Mouse (Mus musculus) intestine, embryonic 15.5 days (tissue): ENCODE measurements around the gene Fmn2. TPM values are rescaled to one million over a fixed set of nuclear protein-coding genes. Genes with fewer than 3 reads are reported as not detected.

Experiments
- ATAC-seq: fragments of 200-750 bp; cut with Nextera tagmentation; 2 replicates; pipeline ENCODE4 v1.8.0; 2017; ENCODE audit warnings: moderate TSS enrichment, moderate library complexity
- H3K27ac ChIP-seq: fragments of 300-500 bp; sonication (generic); 2 replicates; pipeline ENCODE4 v1.5.1; 2015; ENCODE audit warnings: mild to moderate bottlenecking, inconsistent platforms
- H3K27me3 ChIP-seq: fragments of 300-500 bp; sonication (generic); replicated peaks from 2 replicates; pipeline ENCODE4 v1.6.1; 2015; ENCODE audit warnings: inconsistent platforms
- H3K36me3 ChIP-seq: fragments of 300-500 bp; sonication (generic); 2 replicates; pipeline ENCODE4 v1.6.1; 2015; ENCODE audit warnings: inconsistent platforms
- H3K4me1 ChIP-seq: fragments of 300-500 bp; sonication (generic); replicated peaks from 2 replicates; pipeline ENCODE4 v1.6.1; 2015; ENCODE audit warnings: inconsistent platforms
- H3K4me2 ChIP-seq: fragments of 300-500 bp; sonication (generic); replicated peaks from 2 replicates; pipeline ENCODE4 v1.6.1; 2015; ENCODE audit warnings: mild to moderate bottlenecking, inconsistent platforms
- H3K4me3 ChIP-seq: fragments of 300-500 bp; sonication (generic); replicated peaks from 2 replicates; pipeline ENCODE4 v1.5.1; 2015; ENCODE audit warnings: inconsistent platforms
- H3K9ac ChIP-seq: fragments of 300-500 bp; sonication (generic); 2 replicates; pipeline ENCODE4 v1.6.1; 2015; ENCODE audit warnings: inconsistent platforms
- H3K9me3 ChIP-seq: fragments of 300-500 bp; sonication (generic); 2 replicates; pipeline ENCODE4 v1.6.1; 2016; ENCODE audit warnings: inconsistent platforms
- WGBS: fragments of 180-500 bp; shearing (Covaris S2); methylation state at CpG from one replicate; pipeline ENCODE4 v1.1.7; 2015; 5-methylcytosine and 5-hydroxymethylcytosine counted together
- polyA plus RNA-seq: library from polyadenylated mRNA; unstranded; fragments of >200 nt; fragmentation: Nextera tagmentation; extraction: Ambion mirVana; gene quantifications from 2 replicates; pipeline ENCODE4 v1.2.1, GENCODE M21; 2015

The Fmn2 gene
- polyA plus RNA-seq, 1 experiment from 2014 or later, result 0.89 TPM

GRCm38 (mm10) chr1:174568609-174569008, 67.0 kb downstream of the Fmn2 start:
- no peak overlapping the region for H3K9ac ChIP-seq
- no peaks in the 10 kb centered on the region for H3K36me3 ChIP-seq
- H3K4me2 ChIP-seq, result no peak overlapping the region
- H3K4me3 ChIP-seq, result no peak overlapping the region
- no peaks in the 10 kb centered on the region for H3K4me1 ChIP-seq
- ATAC-seq, result no peak
- no peak overlapping the region for H3K27ac ChIP-seq
- 80% methylated on average over 3 of the region's 3 CpGs for WGBS
- H3K27me3 ChIP-seq, result no peaks in the 10 kb centered on the region
- no peaks in the 10 kb centered on the region for H3K9me3 ChIP-seq

- 61% methylated on average over 5 of the region's 5 CpGs for WGBS
- Histone ChIP-seq H3K36me3 (no peaks in the 10 kb centered on the region), H3K4me2 (no peak overlapping the region), H3K9me3 (no peaks in the 10 kb centered on the region), H3K27ac (no peak overlapping the region), H3K27me3 (no peaks in the 10 kb centered on the region), H3K4me1 (no peaks in the 10 kb centered on the region), H3K9ac (no peak overlapping the region), H3K4me3 (no peak overlapping the region)
- no peak for ATAC-seq
Observed at GRCm38 (mm10) chr1:174592420-174592980, 90.9 kb downstream of the Fmn2 start.

DNA sequence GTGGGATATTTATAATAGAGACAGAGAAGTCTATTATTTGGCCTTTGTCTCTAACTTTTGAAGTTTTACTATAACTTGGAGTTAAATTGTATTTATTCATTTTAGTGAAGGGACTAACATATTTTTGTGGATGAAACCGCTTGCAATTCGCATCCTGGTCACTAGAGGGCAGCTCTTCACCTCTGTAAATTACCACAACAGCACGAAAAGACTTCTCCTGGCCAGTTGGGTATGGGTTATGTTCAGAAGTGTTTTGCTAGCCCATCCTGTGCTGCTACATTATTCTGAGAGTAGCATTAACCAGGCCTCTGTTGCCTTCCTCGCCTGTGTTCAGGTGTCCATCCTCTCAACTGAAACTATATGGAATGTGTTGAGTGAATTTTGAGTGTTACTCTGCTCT, 93.4 kb downstream of the Fmn2 start:
- H3K36me3 ChIP-seq, result no peaks in the 10 kb centered on the region
- H3K9ac ChIP-seq, result no peak overlapping the region
- no peak overlapping the region for H3K4me3 ChIP-seq
- H3K27ac ChIP-seq, result no peak overlapping the region
- no peaks in the 10 kb centered on the region for H3K4me1 ChIP-seq
- no peaks in the 10 kb centered on the region for H3K27me3 ChIP-seq
- H3K9me3 ChIP-seq, result no peaks in the 10 kb centered on the region
- 0 out of 2 replicates have a peak, but pooled peaks have one; percentile 36 for ATAC-seq
- WGBS, result 7% methylated on average over 4 of the region's 4 CpGs
- H3K4me2 ChIP-seq, result no peak overlapping the region

DNA sequence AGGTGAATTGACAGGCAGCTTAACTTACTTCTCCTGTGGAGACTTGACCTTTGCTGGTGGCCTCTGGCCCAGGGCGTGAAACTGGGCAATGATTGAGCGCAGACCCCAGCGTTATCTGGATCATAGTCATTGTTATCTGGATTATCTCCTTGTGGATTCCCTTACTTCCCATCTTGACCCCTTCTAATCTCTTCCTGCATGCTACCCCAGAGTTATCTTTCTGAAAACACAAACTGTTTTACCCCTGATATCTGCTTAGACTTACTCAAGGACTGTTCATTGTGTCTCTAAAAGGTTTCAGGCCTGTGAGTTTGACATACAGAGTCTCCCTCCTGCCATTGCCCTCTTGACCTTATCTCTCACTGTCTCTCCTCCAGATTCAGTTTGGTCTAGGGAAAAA, 95.9 kb downstream of the Fmn2 start:
- WGBS, result 59% methylated on average over 3 of the region's 3 CpGs

GRCm38 (mm10) chr1:174598226-174598625, 96.6 kb downstream of the Fmn2 start:
- no peak for ATAC-seq
- Histone ChIP-seq H3K9me3 (no peaks in the 10 kb centered on the region), H3K27me3 (no peaks in the 10 kb centered on the region), H3K27ac (no peak overlapping the region), H3K4me1 (no peaks in the 10 kb centered on the region), H3K9ac (no peak overlapping the region), H3K36me3 (no peaks in the 10 kb centered on the region), H3K4me3 (no peak overlapping the region), H3K4me2 (no peak overlapping the region)
- 80% methylated on average over 6 of the region's 6 CpGs for WGBS

More for the DNA sequence above, 95.9 kb downstream of the Fmn2 start:
- Histone ChIP-seq H3K27ac (no peak overlapping the region), H3K36me3 (no peaks in the 10 kb centered on the region), H3K9me3 (no peaks in the 10 kb centered on the region), H3K4me2 (no peak overlapping the region), H3K9ac (no peak overlapping the region), H3K4me1 (no peaks in the 10 kb centered on the region), H3K4me3 (no peak overlapping the region), H3K27me3 (no peaks in the 10 kb centered on the region)
- no peak for ATAC-seq

GRCm38 (mm10) chr1:174600041-174600440, 98.4 kb downstream of the Fmn2 start:
- H3K36me3 ChIP-seq, result no peaks in the 10 kb centered on the region
- no peak for ATAC-seq
- 89% methylated on average over 2 of the region's 2 CpGs for WGBS
- no peak overlapping the region for H3K4me3 ChIP-seq
- H3K27ac ChIP-seq, result no peak overlapping the region
- no peak overlapping the region for H3K4me2 ChIP-seq
- H3K9ac ChIP-seq, result no peak overlapping the region
- H3K27me3 ChIP-seq, result no peaks in the 10 kb centered on the region
- H3K9me3 ChIP-seq, result no peaks in the 10 kb centered on the region
- H3K4me1 ChIP-seq, result no peaks in the 10 kb centered on the region

DNA sequence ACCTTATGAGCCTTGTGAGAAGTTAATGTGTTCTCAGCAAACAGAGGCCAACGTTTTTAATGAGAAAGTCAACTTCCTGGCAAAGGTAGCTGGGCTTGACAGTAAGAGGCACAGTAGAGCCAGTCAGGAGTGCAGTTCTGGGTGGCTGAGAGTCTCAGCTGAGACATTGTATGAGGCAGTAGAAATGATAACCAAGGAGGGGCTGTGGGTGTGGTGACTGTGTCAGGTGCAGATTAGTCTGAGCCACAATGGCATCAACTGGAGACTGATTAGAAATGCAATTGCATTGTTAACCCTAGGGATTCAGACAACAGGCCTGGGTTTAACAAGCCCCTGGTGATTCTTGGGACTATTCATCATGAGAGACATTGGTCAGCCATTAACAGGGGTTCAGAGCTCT, 99.0 kb downstream of the Fmn2 start:
- Histone ChIP-seq H3K4me2 (no peak overlapping the region), H3K27ac (no peak overlapping the region), H3K9me3 (no peaks in the 10 kb centered on the region), H3K27me3 (no peaks in the 10 kb centered on the region), H3K4me1 (no peaks in the 10 kb centered on the region), H3K36me3 (no peaks in the 10 kb centered on the region), H3K4me3 (no peak overlapping the region), H3K9ac (no peak overlapping the region)
- ATAC-seq, result no peak
- WGBS, result 27% methylated on average over 1 of the region's 1 CpGs

DNA sequence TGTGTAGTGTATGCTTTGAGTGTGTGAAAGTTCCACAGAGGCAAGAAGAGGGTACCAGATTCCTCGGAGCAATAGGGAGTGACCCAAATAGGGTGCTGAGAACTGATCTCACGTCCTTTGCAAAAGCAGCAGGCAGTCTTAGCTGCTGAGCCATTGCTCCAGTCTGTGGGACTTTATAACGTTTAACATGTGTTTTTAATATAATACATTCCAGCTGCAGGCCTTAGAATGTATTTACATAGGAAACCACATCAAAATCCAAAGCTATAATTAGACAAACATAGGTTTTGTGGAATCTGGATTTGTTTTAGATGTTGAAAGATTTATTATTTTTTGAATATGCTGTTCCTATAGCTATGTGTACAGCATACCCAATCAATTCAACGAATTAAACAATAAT, 115.7 kb downstream of the Fmn2 start:
- Histone ChIP-seq H3K9ac (no peak overlapping the region), H3K4me2 (no peak overlapping the region), H3K27ac (no peak overlapping the region), H3K9me3 (no peaks in the 10 kb centered on the region), H3K36me3 (no peaks in the 10 kb centered on the region), H3K4me1 (no peaks in the 10 kb centered on the region), H3K4me3 (no peak overlapping the region), H3K27me3 (no peaks in the 10 kb centered on the region)
- ATAC-seq, result no peak
- WGBS, result 58% methylated on average over 4 of the region's 4 CpGs

- no peaks in the 10 kb centered on the region for H3K27me3 ChIP-seq
- H3K27ac ChIP-seq, result no peak overlapping the region
- WGBS, result 50% methylated on average over 1 of the region's 1 CpGs
- ATAC-seq, result no peak
- H3K9me3 ChIP-seq, result no peaks in the 10 kb centered on the region
- H3K4me1 ChIP-seq, result no peaks in the 10 kb centered on the region
- no peak overlapping the region for H3K4me3 ChIP-seq
- H3K4me2 ChIP-seq, result no peak overlapping the region
- H3K9ac ChIP-seq, result no peak overlapping the region
- H3K36me3 ChIP-seq, result no peaks in the 10 kb centered on the region
Observed at GRCm38 (mm10) chr1:174621512-174621911, 119.9 kb downstream of the Fmn2 start.

GRCm38 (mm10) chr1:174623054-174623453, 121.4 kb downstream of the Fmn2 start:
- Histone ChIP-seq H3K27ac (no peak overlapping the region), H3K27me3 (no peaks in the 10 kb centered on the region), H3K4me1 (no peaks in the 10 kb centered on the region), H3K9ac (no peak overlapping the region), H3K4me2 (no peak overlapping the region), H3K4me3 (no peak overlapping the region), H3K9me3 (no peaks in the 10 kb centered on the region), H3K36me3 (no peaks in the 10 kb centered on the region)
- WGBS, result 40% methylated on average over 3 of the region's 3 CpGs
- no peak for ATAC-seq

GRCm38 (mm10) chr1:174630074-174630473, 128.4 kb downstream of the Fmn2 start:
- Histone ChIP-seq H3K4me1 (no peaks in the 10 kb centered on the region), H3K4me3 (no peak overlapping the region), H3K27me3 (no peaks in the 10 kb centered on the region), H3K9ac (no peak overlapping the region), H3K9me3 (no peaks in the 10 kb centered on the region), H3K27ac (no peak overlapping the region), H3K36me3 (no peaks in the 10 kb centered on the region), H3K4me2 (no peak overlapping the region)
- WGBS, result 85% methylated on average over 1 of the region's 1 CpGs
- ATAC-seq, result no peak

- Histone ChIP-seq H3K4me3 (no peak overlapping the region), H3K36me3 (no peaks in the 10 kb centered on the region), H3K9ac (no peak overlapping the region), H3K27ac (no peak overlapping the region), H3K27me3 (no peaks in the 10 kb centered on the region), H3K9me3 (no peaks in the 10 kb centered on the region), H3K4me1 (no peaks in the 10 kb centered on the region), H3K4me2 (no peak overlapping the region)
- ATAC-seq, result no peak
- 94% methylated on average over 4 of the region's 4 CpGs for WGBS
Observed at GRCm38 (mm10) chr1:174636291-174636690, 134.7 kb downstream of the Fmn2 start.

GRCm38 (mm10) chr1:174637564-174638085, 136.0 kb downstream of the Fmn2 start:
- Histone ChIP-seq H3K27me3 (no peaks in the 10 kb centered on the region), H3K4me3 (no peak overlapping the region), H3K9me3 (no peaks in the 10 kb centered on the region), H3K4me1 (no peaks in the 10 kb centered on the region), H3K36me3 (no peaks in the 10 kb centered on the region), H3K4me2 (no peak overlapping the region), H3K27ac (no peak overlapping the region), H3K9ac (no peak overlapping the region)
- ATAC-seq, result no peak
- WGBS, result 73% methylated on average over 6 of the region's 6 CpGs
